Mouse (Mus musculus) fat pad, adult 2 months (tissue): ENCODE measurements around the gene Izumo2.
"Not testable (repeated sequence)": the region's sequence is repeated elsewhere in the genome, so short reads cannot be mapped to it uniquely, and the experiment has no call there.

ENCODE experiments used
- DNase-seq: peaks from one replicate; pipeline ENCODE4 v3.0.0-alpha.2; 2011; ENCODE audit warnings: low read depth, low spot score; ENCODE audit errors: extremely low read depth

The Izumo2 gene

GRCm38 (mm10) chr7:44750950-44751349, 42.4 kb downstream of the Izumo2 start, which contains the start of gene Zfp473:
Gene Zfp473, minus strand, starts transcription at chr7:44751050.
- DNase-seq, result not testable (repeated sequence)

DNA sequence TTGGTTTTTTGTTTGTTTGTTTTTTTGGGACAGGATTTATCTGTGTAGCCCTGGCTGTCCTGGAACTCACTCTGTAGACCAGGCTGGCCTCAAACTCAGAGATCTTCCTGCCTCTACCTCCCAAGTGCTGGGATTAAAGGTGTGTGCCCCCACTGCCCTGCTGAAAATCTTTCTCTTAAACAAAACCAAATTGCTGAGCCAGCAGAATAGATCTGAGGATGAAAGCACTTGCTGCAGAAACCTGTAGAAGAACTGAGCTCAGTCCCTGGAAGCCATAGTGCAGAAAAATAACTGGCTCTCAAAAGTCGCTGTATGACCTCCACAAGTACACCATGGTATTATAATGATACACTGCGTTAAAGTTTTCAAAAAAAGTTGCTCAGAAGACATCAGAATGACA, 48.6 kb downstream of the Izumo2 start:
- DNase-seq, result no peak

GRCm38 (mm10) chr7:44760366-44760765, 51.8 kb downstream of the Izumo2 start:
- DNase-seq, result no peak

GRCm38 (mm10) chr7:44768129-44768528, 59.6 kb downstream of the Izumo2 start:
- DNase-seq, result no peak
